Mouse (Mus musculus) hindbrain, embryonic 14.5 days (tissue): ENCODE results near the gene Gm9376. TPM values are rescaled to one million over a fixed set of nuclear protein-coding genes. Genes with fewer than 3 reads are reported as not detected.

Source experiments
- ATAC-seq: fragments of 200-750 bp; cut with Nextera tagmentation; 2 replicates; pipeline ENCODE4 v1.8.0; 2017; ENCODE audit warnings: moderate number of reproducible peaks, mild to moderate bottlenecking, moderate TSS enrichment, moderate library complexity; ENCODE audit not compliant: low FRiP score
- DNase-seq: peaks from one replicate; pipeline ENCODE4 v3.0.0-alpha.2; 2015; ENCODE audit warnings: low spot score
- H3K27ac ChIP-seq: fragments of 300-500 bp; sonication (generic); 2 replicates; pipeline ENCODE4 v1.5.1; 2014; ENCODE audit warnings: mild to moderate bottlenecking, moderate library complexity
- H3K27me3 ChIP-seq: fragments of 300-500 bp; sonication (generic); 2 replicates; pipeline ENCODE4 v1.6.1; 2014; ENCODE audit warnings: mild to moderate bottlenecking, low read length, mixed read lengths; ENCODE audit not compliant: control insufficient read depth, insufficient read depth
- H3K36me3 ChIP-seq: fragments of 300-500 bp; sonication (generic); replicated peaks from 2 replicates; pipeline ENCODE4 v1.6.1; 2014; ENCODE audit not compliant: control insufficient read depth, insufficient read depth
- H3K4me1 ChIP-seq: fragments of 300-500 bp; sonication (generic); replicated peaks from 2 replicates; pipeline ENCODE4 v1.6.1; 2014; ENCODE audit warnings: antibody characterized with exemption, low read length, mixed read lengths; ENCODE audit not compliant: control insufficient read depth, insufficient read depth
- H3K4me2 ChIP-seq: fragments of 300-500 bp; sonication (generic); replicated peaks from 2 replicates; pipeline ENCODE4 v1.6.1; 2014; ENCODE audit warnings: mild to moderate bottlenecking, moderate library complexity
- H3K4me3 ChIP-seq: fragments of 300-500 bp; sonication (generic); replicated peaks from 2 replicates; pipeline ENCODE4 v1.5.1; 2014; ENCODE audit warnings: mild to moderate bottlenecking, low read length
- H3K9ac ChIP-seq: fragments of 300-500 bp; sonication (generic); 2 replicates; pipeline ENCODE4 v1.6.1; 2014
- H3K9me3 ChIP-seq: fragments of 300-500 bp; sonication (generic); 2 replicates; pipeline ENCODE4 v1.6.1; 2016; ENCODE audit warnings: low read length; ENCODE audit not compliant: control insufficient read depth
- WGBS: fragments of 180-500 bp; shearing (Covaris S2); extraction: QIAGEN DNeasy Blood & Tissue Kit; methylation state at CpG from one replicate; pipeline ENCODE4 v1.1.7; 2014; 5-methylcytosine and 5-hydroxymethylcytosine counted together
- polyA plus RNA-seq: library from polyadenylated mRNA; unstranded; fragments of >200 nt; fragmentation: Nextera tagmentation; extraction: Ambion mirVana; gene quantifications from 2 replicates; pipeline ENCODE4 v1.2.1, GENCODE M21; 2014

The Gm9376 gene
- polyA plus RNA-seq, 1 experiment from 2014 or later = not detected

GRCm38 (mm10) chr14:118272594-118273555, 6.1 kb downstream of the Gm9376 start:
- 92% methylated on average over 6 of the region's 6 CpGs for WGBS
- Histone ChIP-seq H3K9me3 (no peaks in the 10 kb centered on the region), H3K9ac (no peak overlapping the region), H3K27ac (no peak overlapping the region), H3K4me1 (no peaks in the 10 kb centered on the region), H3K27me3 (no peaks in the 10 kb centered on the region), H3K4me3 (no peak overlapping the region), H3K4me2 (no peak overlapping the region), H3K36me3 (no peaks in the 10 kb centered on the region)
- DNase-seq (no peak), ATAC-seq (no peak)

- Histone ChIP-seq H3K27me3 (no peaks in the 10 kb centered on the region), H3K4me3 (no peak overlapping the region), H3K4me1 (no peaks in the 10 kb centered on the region), H3K4me2 (no peak overlapping the region), H3K27ac (no peak overlapping the region), H3K36me3 (no peaks in the 10 kb centered on the region), H3K9me3 (peaks cover 11% of the 10 kb centered on the region), H3K9ac (no peak overlapping the region)
- 88% methylated on average over 7 of the region's 7 CpGs for WGBS
- ATAC-seq (no peak), DNase-seq (no peak)
These were observed 11.1 kb downstream of the Gm9376 start for GRCm38 (mm10) chr14:118277704-118278498.

GRCm38 (mm10) chr14:118282272-118282671, 15.5 kb downstream of the Gm9376 start:
- WGBS = 91% methylated on average over 3 of the region's 3 CpGs
- Histone ChIP-seq H3K4me3 (no peak overlapping the region), H3K36me3 (no peaks in the 10 kb centered on the region), H3K9ac (no peak overlapping the region), H3K9me3 (peaks cover 11% of the 10 kb centered on the region), H3K4me1 (no peaks in the 10 kb centered on the region), H3K27me3 (no peaks in the 10 kb centered on the region), H3K27ac (no peak overlapping the region), H3K4me2 (no peak overlapping the region)
- ATAC-seq = no peak
- DNase-seq = no peak

- no peaks in the 10 kb centered on the region for H3K36me3 ChIP-seq
- ATAC-seq (no peak), DNase-seq (no peak)
- H3K9ac ChIP-seq = no peak overlapping the region
- no peak overlapping the region for H3K27ac ChIP-seq
- no peak overlapping the region for H3K4me2 ChIP-seq
- H3K4me3 ChIP-seq = no peak overlapping the region
- H3K27me3 ChIP-seq = no peaks in the 10 kb centered on the region
- WGBS = 70% methylated on average over 14 of the region's 14 CpGs
- H3K9me3 ChIP-seq = peaks cover 11% of the 10 kb centered on the region
- no peaks in the 10 kb centered on the region for H3K4me1 ChIP-seq
These were observed 16.2 kb downstream of the Gm9376 start for GRCm38 (mm10) chr14:118282917-118283316.

GRCm38 (mm10) chr14:118286096-118286495, 19.3 kb downstream of the Gm9376 start:
- Histone ChIP-seq H3K27ac (no peak overlapping the region), H3K4me1 (no peaks in the 10 kb centered on the region), H3K9ac (no peak overlapping the region), H3K27me3 (no peaks in the 10 kb centered on the region), H3K4me3 (no peak overlapping the region), H3K4me2 (no peak overlapping the region), H3K36me3 (no peaks in the 10 kb centered on the region), H3K9me3 (no peaks in the 10 kb centered on the region)
- DNase-seq = no peak
- WGBS = 89% methylated on average over 2 of the region's 2 CpGs
- no peak for ATAC-seq

GRCm38 (mm10) chr14:118289133-118289532, 22.4 kb downstream of the Gm9376 start:
- H3K4me1 ChIP-seq = no peaks in the 10 kb centered on the region
- H3K4me3 ChIP-seq = no peak overlapping the region
- WGBS = 89% methylated on average over 8 of the region's 8 CpGs
- H3K27me3 ChIP-seq = no peaks in the 10 kb centered on the region
- ATAC-seq = no peak
- H3K4me2 ChIP-seq = no peak overlapping the region
- no peak overlapping the region for H3K27ac ChIP-seq
- H3K9me3 ChIP-seq = no peaks in the 10 kb centered on the region
- no peak for DNase-seq
- H3K36me3 ChIP-seq = no peaks in the 10 kb centered on the region
- H3K9ac ChIP-seq = no peak overlapping the region

- H3K4me1 ChIP-seq = no peaks in the 10 kb centered on the region
- H3K27me3 ChIP-seq = no peaks in the 10 kb centered on the region
- H3K27ac ChIP-seq = no peak overlapping the region
- ATAC-seq = no peak
- no peak for DNase-seq
- H3K4me3 ChIP-seq = no peak overlapping the region
- H3K9me3 ChIP-seq = no peaks in the 10 kb centered on the region
- H3K36me3 ChIP-seq = no peaks in the 10 kb centered on the region
- 94% methylated on average over 6 of the region's 6 CpGs for WGBS
- no peak overlapping the region for H3K9ac ChIP-seq
- H3K4me2 ChIP-seq = no peak overlapping the region
These were observed 23.2 kb downstream of the Gm9376 start for GRCm38 (mm10) chr14:118290009-118290408.

- H3K36me3 ChIP-seq = no peaks in the 10 kb centered on the region
- no peaks in the 10 kb centered on the region for H3K9me3 ChIP-seq
- H3K4me3 ChIP-seq = no peak overlapping the region
- no peak overlapping the region for H3K9ac ChIP-seq
- ATAC-seq (no peak), DNase-seq (no peak)
- H3K4me2 ChIP-seq = no peak overlapping the region
- no peaks in the 10 kb centered on the region for H3K27me3 ChIP-seq
- 59% methylated on average over 14 of the region's 14 CpGs for WGBS
- no peak overlapping the region for H3K27ac ChIP-seq
- no peaks in the 10 kb centered on the region for H3K4me1 ChIP-seq
These were observed 35.8 kb downstream of the Gm9376 start for GRCm38 (mm10) chr14:118302606-118303005.

GRCm38 (mm10) chr14:118304560-118304959, 37.8 kb downstream of the Gm9376 start:
- no peak for ATAC-seq
- Histone ChIP-seq H3K4me2 (no peak overlapping the region), H3K27me3 (no peaks in the 10 kb centered on the region), H3K4me1 (no peaks in the 10 kb centered on the region), H3K27ac (no peak overlapping the region), H3K36me3 (no peaks in the 10 kb centered on the region), H3K9ac (no peak overlapping the region), H3K4me3 (no peak overlapping the region), H3K9me3 (no peaks in the 10 kb centered on the region)
- 80% methylated on average over 9 of the region's 9 CpGs for WGBS
- no peak for DNase-seq
